Mouse (Mus musculus): ENCODE measurements around the gene Olfr1247. TPM values are rescaled to one million over a fixed set of nuclear protein-coding genes. Genes with fewer than 3 reads are reported as not detected.
"Not testable (repeated sequence)": the region's sequence is repeated elsewhere in the genome, so short reads cannot be mapped to it uniquely, and the experiment has no call there.

Gene Olfr1247
- total RNA-seq (2021) = under 1 TPM in 1 of 2 experiments, not detected in 1; 0.05 TPM
- long read RNA-seq, experiment 1 = 0 reads
- long read RNA-seq, experiment 2 = 0 reads

DNA sequence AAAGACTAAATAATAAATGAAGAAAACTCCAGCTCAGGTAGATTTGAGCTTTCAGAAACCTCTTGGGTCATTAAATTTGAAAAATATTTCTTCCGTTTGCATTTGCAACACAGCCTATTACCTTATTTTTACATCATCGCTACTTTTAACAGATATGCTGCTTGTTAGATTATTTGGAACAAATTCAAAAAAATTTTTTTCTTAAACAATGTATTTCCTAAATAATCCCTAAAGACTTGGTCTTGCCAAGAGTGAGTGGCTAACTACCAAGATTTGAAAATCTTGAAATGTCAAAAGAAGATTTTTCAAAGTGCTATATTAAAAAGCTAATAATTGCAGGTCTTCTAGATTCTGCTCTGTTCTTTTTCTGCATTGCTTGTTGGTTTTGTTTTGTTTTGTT, at the start of gene Olfr1247:
TSS of gene Olfr1247 (minus strand) at position 101 of the 400 bp plus-strand sequence.
- DNase-seq (ENCODE audit: low spot score in 2 of 2) = no peak

DNA sequence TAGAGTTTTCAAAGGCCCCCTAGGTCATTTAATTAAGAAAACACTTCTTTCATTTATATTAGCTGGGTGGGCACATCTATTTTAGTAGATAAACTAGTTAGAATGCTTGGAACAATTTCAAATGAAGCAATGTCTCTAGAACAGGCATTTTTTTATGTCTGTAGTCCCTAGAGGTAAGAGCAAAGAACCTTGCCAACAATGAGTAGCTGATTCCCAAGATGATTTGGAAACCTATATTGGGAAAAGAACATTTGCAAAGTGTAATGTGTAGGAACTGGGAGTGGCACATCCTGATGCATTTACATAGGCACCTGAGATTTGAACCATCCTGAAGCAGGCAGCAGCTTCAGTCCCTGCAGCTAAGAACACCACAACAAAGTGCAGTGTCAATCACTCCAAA, 47.4 kb upstream of the Olfr1247 start, which contains the start of gene Olfr1250:
TSS of gene Olfr1250 (minus strand) at position 101 of the 400 bp plus-strand sequence.
- DNase-seq (ENCODE audit: low spot score in 2 of 2) = no peak

DNA sequence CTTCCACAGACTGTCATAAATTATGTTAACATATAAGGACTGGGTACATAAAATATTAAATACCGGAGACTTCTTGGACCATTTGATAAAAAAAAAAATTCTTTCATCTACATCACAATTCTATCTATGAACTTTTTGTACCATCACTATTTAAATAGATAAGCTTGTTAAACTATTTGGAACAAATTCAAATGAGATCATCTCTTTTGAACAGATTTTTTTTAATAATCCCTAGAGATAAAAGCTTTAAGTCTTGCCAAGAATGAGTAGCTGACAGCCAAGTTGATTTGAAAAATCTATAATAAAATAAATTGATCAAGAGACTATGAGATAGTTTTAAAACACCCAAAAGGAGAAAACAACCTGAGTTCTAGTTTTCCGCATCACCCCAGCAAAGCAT, 21.0 kb upstream of the Olfr1247 start, which contains the start of gene Olfr1249:
TSS of gene Olfr1249 (minus strand) at position 101 of the 400 bp plus-strand sequence.
- no peak for DNase-seq (ENCODE audit: low spot score in 2 of 2)

DNA sequence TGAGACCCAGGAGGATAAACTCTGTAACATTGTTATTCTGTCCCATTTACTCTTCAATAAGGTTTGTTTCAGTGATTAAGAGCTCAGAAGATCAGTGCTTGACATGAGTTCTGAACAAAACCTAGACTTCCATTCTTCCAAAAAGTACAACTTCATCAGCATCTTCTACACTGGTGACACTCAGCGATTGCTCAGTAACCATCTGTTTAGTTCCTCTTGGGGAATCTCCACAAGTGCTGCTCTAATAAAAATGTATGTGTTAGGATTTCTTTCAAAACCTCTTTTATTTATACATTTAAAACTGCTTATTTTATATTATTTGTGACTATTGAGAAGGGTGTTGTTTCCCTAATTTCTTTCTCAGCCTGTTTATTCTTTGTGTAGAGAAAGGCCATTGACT, 4.2 kb upstream of the Olfr1247 start, which contains the start of gene Olfr1248:
TSS of gene Olfr1248 (minus strand) at position 101 of the 400 bp plus-strand sequence.
- not testable (repeated sequence) for DNase-seq (ENCODE audit: low spot score in 2 of 2)

DNA sequence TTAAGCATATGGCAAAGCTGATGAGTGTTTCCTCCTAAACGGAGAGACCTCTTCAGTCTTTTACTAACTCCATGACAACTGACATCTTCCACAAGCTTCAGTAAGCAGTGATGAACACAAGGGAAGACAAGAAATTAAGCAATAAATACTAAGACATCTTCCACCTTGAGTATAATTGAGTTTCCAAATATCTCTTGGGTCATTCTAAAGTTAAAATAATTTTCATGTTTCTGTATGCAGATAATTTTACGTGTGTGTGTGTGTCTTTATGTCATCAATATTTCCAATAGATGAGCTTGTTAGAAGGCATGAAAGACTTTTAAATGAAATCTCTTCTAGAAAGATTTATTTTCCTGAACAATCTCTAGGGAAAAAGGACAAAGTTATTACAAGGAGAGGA, 20.9 kb downstream of the Olfr1247 start, which contains the start of gene Olfr1246:
TSS of gene Olfr1246 (minus strand) at position 101 of the 400 bp plus-strand sequence.
- DNase-seq (ENCODE audit: low spot score in 2 of 2) = no peak

GRCm38 (mm10) chr2:89578347-89578746, 35.6 kb downstream of the Olfr1247 start, which contains the start of gene Olfr1245:
TSS of gene Olfr1245 (minus strand) at chr2:89578447.
- no peak for DNase-seq (ENCODE audit: low spot score in 2 of 2)

DNA sequence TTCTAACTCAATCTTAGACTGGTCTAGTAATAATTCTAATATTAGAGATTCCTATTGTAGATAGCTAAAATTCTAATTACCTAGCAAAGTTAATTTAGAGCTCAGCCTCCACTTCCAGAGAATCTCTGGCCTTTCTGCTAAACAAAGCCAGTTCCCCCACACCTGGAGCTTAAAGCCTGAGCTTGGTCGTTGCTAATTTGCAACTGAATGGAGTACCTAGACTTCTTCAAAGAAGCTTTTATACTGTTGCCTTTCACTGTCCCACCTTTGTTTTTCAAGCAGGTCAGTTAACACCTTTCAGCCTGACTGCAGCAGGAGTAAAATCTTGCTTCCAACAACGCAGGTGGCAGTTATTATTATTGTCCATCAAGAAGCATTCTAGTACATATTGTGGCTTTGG, 51.2 kb downstream of the Olfr1247 start:
- not testable (repeated sequence) for DNase-seq (ENCODE audit: low spot score in 2 of 2)

Other genes with a start within 250 kb of the Olfr1247 start
- not detected for gene Olfr1234, start 249.3 kb downstream of the Olfr1247 start, total RNA-seq (2021)
- gene Olfr1238, start 204.5 kb downstream of the Olfr1247 start, total RNA-seq (2021) = not detected
- gene Olfr1239, start 193.7 kb downstream of the Olfr1247 start, total RNA-seq (2021) = not detected
- gene Olfr1240, start 171.1 kb downstream of the Olfr1247 start, total RNA-seq (2021) = not detected
- not detected for gene Olfr1241, start 127.0 kb downstream of the Olfr1247 start, total RNA-seq (2021)
- gene Olfr1242, start 115.8 kb downstream of the Olfr1247 start, total RNA-seq (2021) = not detected
- gene Olfr1243, start 82.6 kb downstream of the Olfr1247 start, total RNA-seq (2021) = not detected
- gene Olfr1245, start 35.7 kb downstream of the Olfr1247 start, total RNA-seq (2021) = not detected
- gene Olfr1246, start 21.0 kb downstream of the Olfr1247 start, total RNA-seq (2021) = not detected
- gene Olfr1248, start 4.1 kb upstream of the Olfr1247 start, total RNA-seq (2021) = not detected
- gene Olfr1249, start 20.9 kb upstream of the Olfr1247 start, total RNA-seq (2021) = not detected
- gene Olfr1250, start 47.3 kb upstream of the Olfr1247 start, total RNA-seq (2021) = not detected
- gene Olfr1251, start 57.8 kb upstream of the Olfr1247 start, total RNA-seq (2021) = not detected
- gene Olfr1252, start 110.9 kb upstream of the Olfr1247 start, total RNA-seq (2021) = not detected
- gene Olfr1253, start 143.0 kb upstream of the Olfr1247 start, total RNA-seq (2021) = not detected
- not detected for gene Olfr1254, start 179.5 kb upstream of the Olfr1247 start, total RNA-seq (2021)
- gene Olfr1255, start 197.9 kb upstream of the Olfr1247 start, total RNA-seq (2021) = not detected
- not detected for gene Olfr1256, start 227.4 kb upstream of the Olfr1247 start, total RNA-seq (2021)
- not detected for gene Olfr48, start 234.1 kb upstream of the Olfr1247 start, total RNA-seq (2021)